Mouse (Mus musculus) telencephalon, adult 2 months (tissue): ENCODE results near the gene Cog5.
A peak's percentile ranks its signal among the peaks of the same experiment; 100 is the strongest.
"Not testable (repeated sequence)": the region's sequence is repeated elsewhere in the genome, so short reads cannot be mapped to it uniquely, and the experiment has no call there.

Source experiments
- DNase-seq: peaks from one replicate; pipeline ENCODE4 v3.0.0-alpha.2; 2011; ENCODE audit warnings: low read depth, low spot score

The Cog5 gene

GRCm38 (mm10) chr12:31654197-31654964 is at the start of gene Cog5, which contains the start of gene Dus4l:
Gene Cog5 (plus strand): TSS chr12:31654869.
Gene Dus4l (minus strand): TSS chr12:31654826.
- DNase-seq, result peak; percentile 85

GRCm38 (mm10) chr12:31604894-31605293 is 49.8 kb upstream of the Cog5 start:
- no peak for DNase-seq

DNA sequence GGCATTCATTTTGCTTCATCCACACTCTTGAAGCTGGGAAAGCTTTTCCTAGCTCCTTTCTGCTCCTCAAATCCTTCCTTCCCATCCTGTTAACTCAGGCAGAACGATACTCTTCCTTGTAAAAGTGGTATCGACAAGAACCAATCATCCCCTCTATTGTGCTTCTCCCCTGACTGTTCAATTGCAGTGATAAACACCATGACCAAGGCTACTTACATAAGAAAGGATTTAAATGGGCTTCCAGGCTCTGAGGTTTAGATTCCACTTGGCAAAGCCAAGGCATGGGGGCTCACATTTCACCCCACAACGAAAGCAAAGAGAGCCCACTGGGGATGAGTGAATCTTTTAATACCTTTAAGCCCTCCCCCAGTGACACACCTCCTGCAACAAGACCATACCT is 46.5 kb upstream of the Cog5 start:
- DNase-seq, result no peak

- DNase-seq, result no peak
These were observed 41.3 kb upstream of the Cog5 start for GRCm38 (mm10) chr12:31613353-31613752.

DNA sequence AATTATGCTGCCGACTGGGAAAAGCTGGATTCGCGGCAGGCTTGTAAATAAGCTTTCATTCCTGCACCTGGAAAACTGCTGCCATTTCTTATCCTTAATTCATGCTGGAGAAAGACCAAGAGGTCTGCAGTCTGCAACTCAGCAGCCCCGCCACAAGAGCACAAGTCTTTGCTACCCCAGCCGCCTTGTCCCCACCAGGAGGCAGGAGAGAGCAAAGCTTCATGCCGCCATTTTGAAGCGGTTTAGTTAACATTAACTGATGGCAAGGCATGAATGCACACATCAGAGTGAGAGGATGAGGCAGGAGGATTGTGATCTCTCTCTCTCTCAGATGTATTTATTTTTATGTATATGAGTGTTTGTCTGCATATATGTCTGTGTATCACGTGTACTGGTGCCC is 34.6 kb upstream of the Cog5 start:
- DNase-seq, result no peak

- no peak for DNase-seq
These were observed 29.7 kb upstream of the Cog5 start for GRCm38 (mm10) chr12:31625016-31625415.

GRCm38 (mm10) chr12:31628396-31628795 is 26.3 kb upstream of the Cog5 start:
- not testable (repeated sequence) for DNase-seq

DNA sequence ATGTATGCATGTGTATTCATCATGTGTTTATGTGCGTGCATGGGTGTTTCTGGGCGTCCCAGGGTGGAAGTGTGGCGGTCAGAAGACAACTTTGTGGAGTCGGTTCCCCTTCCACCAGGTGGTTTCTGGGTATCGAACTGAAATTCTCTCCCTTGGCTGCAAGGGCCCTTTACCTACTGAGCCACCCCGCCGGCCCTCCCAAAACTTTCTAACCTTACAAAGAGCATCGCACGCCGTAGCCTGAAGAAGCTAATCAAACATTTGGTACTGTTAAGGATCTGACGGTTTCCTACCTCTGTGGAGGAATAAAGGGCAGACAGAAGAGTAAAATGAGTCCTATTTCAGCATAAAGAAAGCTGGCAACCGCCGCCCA is 20.7 kb upstream of the Cog5 start:
- DNase-seq, result no peak

DNA sequence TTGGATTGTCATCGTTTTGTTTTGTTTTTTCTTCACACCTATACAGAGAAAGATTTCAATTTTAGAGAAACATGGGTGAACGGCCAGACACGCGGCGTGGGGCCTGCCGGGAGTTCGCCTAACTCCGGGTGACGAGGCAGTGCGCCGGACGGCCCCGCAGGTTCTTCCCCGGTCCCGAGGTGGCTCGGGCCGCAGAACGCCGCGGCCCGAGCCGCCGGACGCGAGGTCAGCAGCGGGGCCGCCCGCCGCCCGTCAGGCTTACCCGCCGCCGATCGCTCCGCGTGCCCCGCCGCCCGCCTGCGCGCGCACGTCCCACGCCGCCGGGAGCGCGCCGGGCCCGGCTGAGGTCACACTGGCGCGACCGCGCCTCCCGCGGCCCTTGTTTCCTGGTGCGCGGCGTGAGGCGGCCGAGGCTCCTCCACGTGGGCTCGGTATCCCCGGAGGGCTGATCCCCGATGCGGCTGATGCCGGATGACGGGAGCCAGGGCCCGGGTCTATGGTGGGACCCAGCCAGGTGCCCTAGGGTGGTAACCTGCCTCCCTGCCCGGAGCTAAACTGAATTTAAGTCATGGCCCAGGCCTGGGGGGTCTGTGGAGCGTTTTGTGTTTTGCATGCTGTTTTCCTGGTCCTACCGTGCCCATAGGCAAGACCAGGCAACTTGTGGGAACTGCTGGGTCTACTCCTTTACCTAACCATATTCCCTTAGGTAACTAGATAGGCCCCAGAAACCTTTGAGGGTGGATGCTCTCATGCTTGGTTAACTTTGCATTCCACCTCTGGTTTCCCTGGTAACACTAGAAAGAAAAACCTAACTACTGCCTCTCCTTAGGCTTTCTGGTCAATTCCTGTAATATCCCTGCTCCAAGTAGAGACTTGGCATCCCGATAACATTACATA is 20.1 kb upstream of the Cog5 start, which contains the start of gene Bcap29:
Gene Bcap29 (minus strand): TSS at position 316 of the 897 bp plus-strand sequence.
- no peak for DNase-seq

- DNase-seq, result no peak
These were observed 19.4 kb upstream of the Cog5 start for GRCm38 (mm10) chr12:31635240-31635607.

DNA sequence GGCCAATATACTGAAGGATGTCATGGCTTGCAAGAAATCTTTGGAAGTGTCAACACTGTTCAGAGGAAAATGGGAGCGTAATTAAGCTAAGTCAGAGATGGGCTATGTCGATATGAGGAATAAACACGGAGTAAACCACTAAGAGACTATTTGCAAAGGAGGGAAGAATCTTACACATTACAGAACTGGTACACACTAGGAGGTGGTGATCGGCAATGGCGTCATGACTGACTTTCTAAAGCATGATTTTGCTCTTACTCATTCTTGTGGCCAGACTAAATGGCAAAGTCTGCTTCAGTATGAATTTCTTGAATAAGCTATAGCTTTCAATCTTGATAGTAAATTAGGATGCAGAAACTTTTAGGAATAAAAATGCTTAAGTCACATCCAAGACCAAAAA is 1.1 kb upstream of the Cog5 start:
- no peak for DNase-seq

DNA sequence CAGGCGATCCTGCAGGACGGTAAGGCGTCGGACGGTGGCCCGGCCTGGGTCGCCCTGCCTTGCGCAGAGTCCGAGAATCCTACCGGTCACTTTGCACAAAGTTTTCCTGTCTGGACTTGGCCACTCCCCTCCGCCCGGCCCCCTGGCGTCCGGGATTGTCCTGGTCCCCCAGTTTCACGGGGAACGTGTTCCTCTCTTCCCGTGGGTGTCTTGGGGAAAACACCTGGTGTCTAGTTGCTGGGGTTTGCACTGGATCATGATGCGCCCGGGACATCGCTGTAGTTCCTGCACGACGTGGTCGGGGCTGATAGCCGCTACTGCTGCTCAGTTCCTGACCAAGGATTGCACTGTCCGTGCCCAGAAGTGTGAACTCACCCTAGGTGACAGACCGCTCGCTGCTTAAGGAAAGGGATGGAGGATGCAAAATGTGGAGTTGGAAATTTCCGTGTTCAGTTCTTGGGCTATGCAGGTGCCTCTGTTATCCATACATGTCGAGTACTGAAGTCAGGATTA is 352 bp downstream of the Cog5 start:
- no peak for DNase-seq

- DNase-seq, result no peak
These were observed 2.2 kb downstream of the Cog5 start for GRCm38 (mm10) chr12:31656841-31657240.

DNA sequence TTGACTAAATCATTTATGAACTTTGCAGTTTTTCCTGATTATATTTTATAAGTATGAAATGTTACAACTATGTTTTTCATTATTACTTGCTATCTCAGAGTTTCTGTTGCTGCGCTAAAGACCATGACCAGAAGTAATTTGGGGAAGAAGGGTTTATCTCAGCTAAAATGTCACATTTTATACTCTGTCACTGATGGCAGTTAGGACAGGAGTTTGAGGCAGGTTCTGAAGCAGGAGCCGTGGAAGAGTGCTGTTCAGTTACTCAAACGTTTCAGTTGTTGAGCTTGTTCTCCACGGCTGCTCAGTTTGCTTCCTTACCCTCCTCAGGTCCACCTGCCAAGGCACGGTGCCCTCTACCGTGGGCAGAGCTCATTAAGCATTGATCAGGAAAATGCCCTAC is 11.3 kb downstream of the Cog5 start:
- DNase-seq, result no peak

DNA sequence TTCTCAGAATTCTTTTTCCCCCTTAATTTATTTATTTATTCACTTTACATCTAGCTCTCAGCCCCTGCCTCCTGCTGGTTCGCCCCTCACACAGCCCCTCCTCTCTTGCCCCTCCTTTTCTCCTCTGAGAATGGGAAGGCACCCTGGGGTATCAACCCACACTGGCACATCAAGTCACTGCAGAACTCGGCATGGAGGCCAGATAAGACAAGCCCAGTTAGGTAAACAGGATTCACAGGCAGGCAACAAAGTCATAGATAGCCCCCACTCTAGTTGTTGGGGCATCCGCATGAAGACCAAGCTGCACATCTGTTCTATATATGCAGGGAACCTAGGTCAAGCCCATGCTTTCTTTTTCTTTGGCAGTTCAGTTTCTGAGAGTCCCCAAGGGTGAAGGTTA is 12.5 kb downstream of the Cog5 start:
- DNase-seq, result no peak

- no peak for DNase-seq
These were observed 32.0 kb downstream of the Cog5 start for GRCm38 (mm10) chr12:31686679-31687078.

DNA sequence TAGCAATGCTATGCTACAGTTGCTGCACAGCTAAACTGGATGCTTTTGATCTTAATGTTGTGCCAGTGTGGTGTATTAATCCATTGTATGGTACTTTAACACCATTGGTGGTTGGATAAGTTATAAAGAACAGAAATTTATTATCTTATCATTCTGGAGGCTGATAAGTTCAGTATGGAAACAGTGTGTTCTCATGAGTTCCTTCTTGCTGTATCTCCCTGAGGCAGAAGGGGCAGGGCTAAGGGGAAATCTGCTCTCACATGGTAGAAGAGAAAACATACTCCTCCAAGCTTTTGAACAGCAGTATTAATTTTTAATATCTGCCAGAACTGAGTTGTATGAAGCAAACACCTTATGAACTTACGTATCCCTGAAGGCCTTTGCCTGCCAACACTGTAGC is 38.6 kb downstream of the Cog5 start:
- DNase-seq, result no peak

GRCm38 (mm10) chr12:31700623-31701347 is 46.1 kb downstream of the Cog5 start:
- DNase-seq, result no peak

DNA sequence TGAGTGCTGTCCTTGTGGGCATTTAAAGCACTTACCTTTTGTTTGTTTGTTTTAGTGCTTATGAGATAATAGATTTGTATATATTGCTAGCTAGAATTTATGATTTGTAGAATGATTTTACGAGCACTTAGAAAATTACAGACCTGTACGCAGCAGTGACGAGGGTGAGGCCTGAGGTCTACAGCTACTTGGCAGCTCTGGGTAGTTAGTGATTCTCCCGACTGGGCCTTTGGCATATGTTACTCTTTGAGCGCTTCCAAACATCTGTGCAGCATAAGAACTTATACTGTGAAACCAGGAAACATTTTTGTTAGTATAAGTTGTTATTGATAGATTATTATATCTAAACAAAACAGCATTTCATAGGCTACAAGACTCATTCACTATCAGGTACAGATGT is 46.7 kb downstream of the Cog5 start:
- DNase-seq, result no peak

DNA sequence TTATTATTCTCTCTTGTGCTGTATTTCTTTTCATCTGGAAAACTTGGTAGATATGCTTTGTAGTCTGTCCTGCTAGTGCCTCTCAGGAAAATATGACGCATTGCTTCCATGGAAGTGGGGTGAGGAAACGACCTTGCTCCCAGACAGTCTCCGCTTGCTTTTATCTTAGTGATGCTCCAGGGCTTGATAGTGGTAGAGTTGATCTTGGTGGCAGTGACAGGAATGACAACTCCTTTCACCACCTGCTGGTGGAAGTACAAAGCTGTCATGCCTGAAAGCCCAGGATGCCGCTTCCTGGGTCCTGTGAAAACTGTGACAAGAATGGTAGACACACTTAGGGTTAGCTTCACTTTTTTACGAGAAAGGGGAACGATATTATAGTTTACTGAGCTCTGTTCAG is 49.2 kb downstream of the Cog5 start:
- DNase-seq, result no peak

DNA sequence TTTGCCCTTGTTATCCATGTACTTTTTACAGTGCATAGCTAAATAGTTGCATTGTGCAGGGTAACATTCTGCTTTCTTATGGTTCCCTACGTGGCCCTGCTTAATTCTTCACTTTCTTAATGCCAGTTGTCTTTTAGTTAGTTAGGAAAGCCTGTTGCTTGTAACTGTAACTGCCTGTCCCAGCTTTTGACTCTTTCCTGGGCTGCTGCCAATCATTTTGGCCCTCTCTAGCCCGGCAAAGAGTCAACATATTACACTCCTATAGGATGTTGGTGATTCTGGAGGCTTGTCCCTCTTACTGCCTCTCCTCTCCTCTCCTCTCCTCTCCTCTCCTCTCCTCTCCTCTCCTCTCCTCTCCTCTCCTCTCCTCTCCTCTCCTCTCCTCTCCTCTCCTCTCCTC is 51.5 kb downstream of the Cog5 start:
- no peak for DNase-seq

DNA sequence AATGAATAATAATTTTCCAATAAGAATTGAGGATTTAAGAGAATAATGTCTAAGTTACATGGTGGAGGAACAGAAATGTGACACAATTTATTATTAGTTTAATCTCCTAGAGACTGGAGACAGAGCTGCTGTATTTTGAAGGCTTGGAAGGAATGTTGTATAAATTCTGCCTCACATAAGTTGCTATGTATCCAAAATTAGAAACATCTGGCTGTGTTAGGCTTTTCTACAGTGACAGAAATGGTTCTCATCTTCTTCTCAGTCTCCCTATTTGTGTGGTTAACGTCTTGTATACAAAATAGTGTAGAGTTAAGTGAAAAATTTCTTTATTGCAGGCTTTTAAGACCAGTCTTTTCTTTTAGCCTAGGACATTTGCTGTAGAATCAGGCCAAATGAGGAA is 52.9 kb downstream of the Cog5 start:
- DNase-seq, result no peak
